Mouse (Mus musculus) midbrain, embryonic 11.5 days (tissue): Measurements from ENCODE around the gene Tnrc6b. TPM values are rescaled to one million over a fixed set of nuclear protein-coding genes. Genes with fewer than 3 reads are reported as not detected.

Experiments
- ATAC-seq: fragments of 200-750 bp; cut with Nextera tagmentation; 2 replicates; pipeline ENCODE4 v1.8.0; 2017; ENCODE audit warnings: moderate TSS enrichment, moderate library complexity; ENCODE audit not compliant: low FRiP score
- DNase-seq: peaks from one replicate; pipeline ENCODE4 v3.0.0; 2015; ENCODE audit warnings: low spot score; ENCODE audit errors: missing footprints
- H3K27ac ChIP-seq: fragments of 300-500 bp; sonication (generic); 2 replicates; pipeline ENCODE4 v1.5.1; 2014; ENCODE audit warnings: low read depth, low read length
- H3K27me3 ChIP-seq: fragments of 300-500 bp; sonication (generic); 2 replicates; pipeline ENCODE4 v1.6.1; 2014; ENCODE audit warnings: mild to moderate bottlenecking, low read length, moderate library complexity, mixed read lengths; ENCODE audit not compliant: control insufficient read depth, insufficient read depth
- H3K36me3 ChIP-seq: fragments of 300-500 bp; sonication (generic); 2 replicates; pipeline ENCODE4 v1.6.1; 2014; ENCODE audit warnings: mild to moderate bottlenecking, low read length, moderate library complexity, mixed read lengths; ENCODE audit not compliant: control insufficient read depth, insufficient read depth
- H3K4me1 ChIP-seq: fragments of 300-500 bp; sonication (generic); 2 replicates; pipeline ENCODE4 v1.6.1; 2014; ENCODE audit warnings: low read length; ENCODE audit not compliant: control insufficient read depth, insufficient read depth
- H3K4me2 ChIP-seq: fragments of 300-500 bp; sonication (generic); 2 replicates; pipeline ENCODE4 v1.6.1; 2014; ENCODE audit warnings: mild to moderate bottlenecking, moderate library complexity
- H3K4me3 ChIP-seq: fragments of 300-500 bp; sonication (generic); 2 replicates; pipeline ENCODE4 v1.5.1; 2014; ENCODE audit warnings: low read depth, low read length
- H3K9ac ChIP-seq: fragments of 300-500 bp; sonication (generic); 2 replicates; pipeline ENCODE4 v1.6.1; 2014; ENCODE audit warnings: low read length
- H3K9me3 ChIP-seq: fragments of 300-500 bp; sonication (generic); 2 replicates; pipeline ENCODE4 v1.6.1; 2016; ENCODE audit warnings: low read length; ENCODE audit not compliant: control insufficient read depth
- WGBS: fragments of 180-500 bp; shearing (Covaris S2); extraction: QIAGEN DNeasy Blood & Tissue Kit; methylation state at CpG from one replicate; pipeline ENCODE4 v1.1.7; 2014; 5-methylcytosine and 5-hydroxymethylcytosine counted together
- microRNA-seq: library from miRNA; unstranded; fragments of <30 nt; microRNA quantifications from one replicate; pipeline ENCODE4, GENCODE M21; 2017
- polyA plus RNA-seq: library from polyadenylated mRNA; unstranded; fragments of >200 nt; fragmentation: Nextera tagmentation; extraction: Ambion mirVana; gene quantifications from 2 replicates; pipeline ENCODE4 v1.2.1, GENCODE M21; 2014

Tnrc6b gene
- polyA plus RNA-seq, 1 experiment from 2014 or later: 17.0 TPM

- H3K4me1 ChIP-seq: 0 out of 2 replicates have a peak, but pooled peaks cover 2% of the 10 kb centered on the region
- no peak overlapping the region for H3K4me2 ChIP-seq
- H3K9me3 ChIP-seq: no peaks in the 10 kb centered on the region
- no peak overlapping the region for H3K4me3 ChIP-seq
- no peaks in the 10 kb centered on the region for H3K36me3 ChIP-seq
- no peak overlapping the region for H3K27ac ChIP-seq
- DNase-seq (no peak), ATAC-seq (no peak)
- H3K9ac ChIP-seq: no peak overlapping the region
- WGBS: 83% methylated on average over 2 of the region's 2 CpGs
- H3K27me3 ChIP-seq: no peaks in the 10 kb centered on the region
Observed at GRCm38 (mm10) chr15:80983264-80983663, 272.2 kb downstream of the Tnrc6b start.

- H3K4me1 ChIP-seq: no peaks in the 10 kb centered on the region
Observed at GRCm38 (mm10) chr15:80988331-80988730, 277.2 kb downstream of the Tnrc6b start.

GRCm38 (mm10) chr15:80989712-80990111 lies 278.6 kb downstream of the Tnrc6b start:
- Histone ChIP-seq H3K9ac (no peak overlapping the region), H3K27ac (no peak overlapping the region), H3K27me3 (no peaks in the 10 kb centered on the region), H3K9me3 (no peaks in the 10 kb centered on the region), H3K36me3 (no peaks in the 10 kb centered on the region), H3K4me2 (no peak overlapping the region), H3K4me1 (no peaks in the 10 kb centered on the region), H3K4me3 (no peak overlapping the region)
- WGBS: 76% methylated on average over 3 of the region's 3 CpGs
- ATAC-seq (no peak), DNase-seq (no peak)

More at GRCm38 (mm10) chr15:80988331-80988730, 277.2 kb downstream of the Tnrc6b start:
- no peaks in the 10 kb centered on the region for H3K36me3 ChIP-seq
- no peak overlapping the region for H3K9ac ChIP-seq
- ATAC-seq (no peak), DNase-seq (no peak)
- H3K27me3 ChIP-seq: no peaks in the 10 kb centered on the region
- H3K27ac ChIP-seq: no peak overlapping the region
- H3K4me3 ChIP-seq: no peak overlapping the region
- 52% methylated on average over 1 of the region's 1 CpGs for WGBS
- H3K9me3 ChIP-seq: no peaks in the 10 kb centered on the region
- no peak overlapping the region for H3K4me2 ChIP-seq

Small RNA genes within 50 kb of the gene (microRNA-seq; reads per million reads assigned to microRNA genes)
- gene Mir5113: 44.0 reads per million, percentile 45 among the genes with 10 or more reads in this experiment

Other genes starting within 250 kb of the Tnrc6b start
- not detected in 2 replicates for gene Enthd1, start 146.2 kb upstream of the Tnrc6b start, polyA plus RNA-seq
- gene Grap2, start 138.7 kb upstream of the Tnrc6b start, polyA plus RNA-seq: 4.9 and 5.0 TPM in 2 replicates
- gene Fam83f, start 39.5 kb upstream of the Tnrc6b start, polyA plus RNA-seq: 0.12 and 0.16 TPM in 2 replicates
- gene Adsl, start 237.2 kb downstream of the Tnrc6b start, polyA plus RNA-seq: 158 and 162 TPM in 2 replicates